Mouse (Mus musculus) liver, adult (tissue): ENCODE results near the gene Olfr487.
"Not testable (repeated sequence)": the region's sequence is repeated elsewhere in the genome, so short reads cannot be mapped to it uniquely, and the experiment has no call there.

Source experiments
- GATA4 ChIP-seq: IDR thresholded peaks from 2 replicates; pipeline ENCODE4 v1.6.1; 2014; ENCODE audit warnings: mild to moderate bottlenecking, low read length; ENCODE audit not compliant: insufficient replicate concordance

The Olfr487 gene

GRCm38 (mm10) chr7:108214536-108214935 is at the start of gene Olfr487:
Gene Olfr487 (minus strand): TSS chr7:108214636.
- TF ChIP-seq GATA4 = not testable (repeated sequence)

GRCm38 (mm10) chr7:108258247-108258646 is 43.8 kb upstream of the Olfr487 start, which contains the start of gene Olfr488:
Gene Olfr488 (minus strand): TSS chr7:108258347.
- TF ChIP-seq GATA4 = no peak

GRCm38 (mm10) chr7:108233551-108233950 is 19.1 kb upstream of the Olfr487 start:
- TF ChIP-seq GATA4 = no peak

GRCm38 (mm10) chr7:108196938-108197337 is 17.5 kb downstream of the Olfr487 start:
- no peak for TF ChIP-seq GATA4

- TF ChIP-seq GATA4 = not testable (repeated sequence)
These were observed 41.8 kb downstream of the Olfr487 start, which contains the start of gene Olfr486 for GRCm38 (mm10) chr7:108172642-108173041. Gene Olfr486 (minus strand): TSS chr7:108172742.

- no peak for TF ChIP-seq GATA4
These were observed 54.7 kb downstream of the Olfr487 start, which contains the start of gene Olfr485 for GRCm38 (mm10) chr7:108159771-108160170. Gene Olfr485 (minus strand): TSS chr7:108159871.
